Mouse (Mus musculus): ENCODE measurements around the gene Cd69. TPM values are rescaled to one million over a fixed set of nuclear protein-coding genes. Genes with fewer than 3 reads are reported as not detected.

The Cd69 gene
- polyA plus RNA-seq, 1 experiment = not detected

GRCm38 (mm10) chr6:129233366-129233954 is 41.8 kb downstream of the Cd69 start:
- Histone ChIP-seq H3K27me3 (ENCODE audit: control insufficient read depth, insufficient read depth, low read length, poor library complexity, severe bottlenecking) (no peaks in the 10 kb centered on the region), H3K4me3 (ENCODE audit: low read depth, low read length) (no peak overlapping the region), H3K9ac (ENCODE audit: low read depth, poor library complexity, severe bottlenecking) (no peak overlapping the region), H3K27ac (ENCODE audit: insufficient read depth, low read length) (no peak overlapping the region), H3K4me1 (ENCODE audit: control insufficient read depth, insufficient read depth, low read length) (peaks cover 3% of the 10 kb centered on the region), H3K9me3 (replicated peaks; ENCODE audit: control insufficient read depth, insufficient read depth, low read length, poor library complexity, severe bottlenecking) (no peaks in the 10 kb centered on the region), H3K36me3 (ENCODE audit: control insufficient read depth, insufficient read depth, low read length, poor library complexity, severe bottlenecking) (no peaks in the 10 kb centered on the region)
- TF ChIP-seq POLR2A (IDR thresholded peaks at IDR 0.05; ENCODE audit: insufficient read depth, low read length) = no peak
- TF ChIP-seq CTCF (IDR thresholded peaks at IDR 0.05; ENCODE audit: low read depth, low read length) = no peak
- no peak for TF ChIP-seq EP300 (IDR thresholded peaks at IDR 0.05; ENCODE audit: insufficient read depth, low read depth, low read length)

GRCm38 (mm10) chr6:129232842-129233205 is 42.4 kb downstream of the Cd69 start:
- Histone ChIP-seq H3K27ac (ENCODE audit: insufficient read depth, low read length) (no peak overlapping the region), H3K27me3 (ENCODE audit: control insufficient read depth, insufficient read depth, low read length, poor library complexity, severe bottlenecking) (no peaks in the 10 kb centered on the region), H3K9me3 (replicated peaks; ENCODE audit: control insufficient read depth, insufficient read depth, low read length, poor library complexity, severe bottlenecking) (no peaks in the 10 kb centered on the region), H3K36me3 (ENCODE audit: control insufficient read depth, insufficient read depth, low read length, poor library complexity, severe bottlenecking) (no peaks in the 10 kb centered on the region), H3K4me1 (ENCODE audit: control insufficient read depth, insufficient read depth, low read length) (peaks cover 3% of the 10 kb centered on the region), H3K9ac (ENCODE audit: low read depth, poor library complexity, severe bottlenecking) (no peak overlapping the region), H3K4me3 (ENCODE audit: low read depth, low read length) (no peak overlapping the region)
- TF ChIP-seq POLR2A (IDR thresholded peaks at IDR 0.05; ENCODE audit: insufficient read depth, low read length) (no peak), CTCF (IDR thresholded peaks at IDR 0.05; ENCODE audit: low read depth, low read length) (no peak), EP300 (IDR thresholded peaks at IDR 0.05; ENCODE audit: insufficient read depth, low read depth, low read length) (no peak)

GRCm38 (mm10) chr6:129232005-129232841 is 43.0 kb downstream of the Cd69 start:
- Histone ChIP-seq H3K9me3 (replicated peaks; ENCODE audit: control insufficient read depth, insufficient read depth, low read length, poor library complexity, severe bottlenecking) (no peaks in the 10 kb centered on the region), H3K4me1 (ENCODE audit: control insufficient read depth, insufficient read depth, low read length) (peaks cover 3% of the 10 kb centered on the region), H3K36me3 (ENCODE audit: control insufficient read depth, insufficient read depth, low read length, poor library complexity, severe bottlenecking) (no peaks in the 10 kb centered on the region), H3K4me3 (ENCODE audit: low read depth, low read length) (no peak overlapping the region), H3K27ac (ENCODE audit: insufficient read depth, low read length) (no peak overlapping the region), H3K9ac (ENCODE audit: low read depth, poor library complexity, severe bottlenecking) (no peak overlapping the region), H3K27me3 (ENCODE audit: control insufficient read depth, insufficient read depth, low read length, poor library complexity, severe bottlenecking) (no peaks in the 10 kb centered on the region)
- TF ChIP-seq EP300 (IDR thresholded peaks at IDR 0.05; ENCODE audit: insufficient read depth, low read depth, low read length) = no peak
- no peak for TF ChIP-seq POLR2A (IDR thresholded peaks at IDR 0.05; ENCODE audit: insufficient read depth, low read length)
- no peak for TF ChIP-seq CTCF (IDR thresholded peaks at IDR 0.05; ENCODE audit: low read depth, low read length)

GRCm38 (mm10) chr6:129229774-129230578 is 45.3 kb downstream of the Cd69 start:
- Histone ChIP-seq H3K9me3 (replicated peaks; ENCODE audit: control insufficient read depth, insufficient read depth, low read length, poor library complexity, severe bottlenecking) (no peaks in the 10 kb centered on the region), H3K4me3 (ENCODE audit: low read depth, low read length) (no peak overlapping the region), H3K27me3 (ENCODE audit: control insufficient read depth, insufficient read depth, low read length, poor library complexity, severe bottlenecking) (no peaks in the 10 kb centered on the region), H3K36me3 (ENCODE audit: control insufficient read depth, insufficient read depth, low read length, poor library complexity, severe bottlenecking) (no peaks in the 10 kb centered on the region), H3K9ac (ENCODE audit: low read depth, poor library complexity, severe bottlenecking) (no peak overlapping the region), H3K27ac (ENCODE audit: insufficient read depth, low read length) (no peak overlapping the region), H3K4me1 (ENCODE audit: control insufficient read depth, insufficient read depth, low read length) (peaks cover 2% of the 10 kb centered on the region)
- TF ChIP-seq CTCF (IDR thresholded peaks at IDR 0.05; ENCODE audit: low read depth, low read length) = no peak
- no peak for TF ChIP-seq POLR2A (IDR thresholded peaks at IDR 0.05; ENCODE audit: insufficient read depth, low read length)
- TF ChIP-seq EP300 (IDR thresholded peaks at IDR 0.05; ENCODE audit: insufficient read depth, low read depth, low read length) = no peak

- Histone ChIP-seq H3K27me3 (ENCODE audit: control insufficient read depth, insufficient read depth, low read length, poor library complexity, severe bottlenecking) (no peaks in the 10 kb centered on the region), H3K9ac (ENCODE audit: low read depth, poor library complexity, severe bottlenecking) (no peak overlapping the region), H3K36me3 (ENCODE audit: control insufficient read depth, insufficient read depth, low read length, poor library complexity, severe bottlenecking) (no peaks in the 10 kb centered on the region), H3K4me1 (ENCODE audit: control insufficient read depth, insufficient read depth, low read length) (peaks cover under 1% of the 10 kb centered on the region), H3K4me3 (ENCODE audit: low read depth, low read length) (no peak overlapping the region), H3K9me3 (replicated peaks; ENCODE audit: control insufficient read depth, insufficient read depth, low read length, poor library complexity, severe bottlenecking) (no peaks in the 10 kb centered on the region; the same call in 1 of the 2 replicates), H3K27ac (ENCODE audit: insufficient read depth, low read length) (no peak overlapping the region)
- no peak for TF ChIP-seq CTCF (IDR thresholded peaks at IDR 0.05; ENCODE audit: low read depth, low read length)
- TF ChIP-seq POLR2A (IDR thresholded peaks at IDR 0.05; ENCODE audit: insufficient read depth, low read length) = no peak
- no peak for TF ChIP-seq EP300 (IDR thresholded peaks at IDR 0.05; ENCODE audit: insufficient read depth, low read depth, low read length)
Measured at GRCm38 (mm10) chr6:129228935-129229773, 46.1 kb downstream of the Cd69 start.
